Mouse (Mus musculus) urinary bladder, postnatal 4 days (tissue): ENCODE results near the gene Smpd1.

Experiments
- DNase-seq, 2 experiments: peaks; one replicate each; pipeline ENCODE4 v3.0.0; 2021 to 2022; ENCODE audit warnings: low spot score in 2 of 2

The Smpd1 gene

DNA sequence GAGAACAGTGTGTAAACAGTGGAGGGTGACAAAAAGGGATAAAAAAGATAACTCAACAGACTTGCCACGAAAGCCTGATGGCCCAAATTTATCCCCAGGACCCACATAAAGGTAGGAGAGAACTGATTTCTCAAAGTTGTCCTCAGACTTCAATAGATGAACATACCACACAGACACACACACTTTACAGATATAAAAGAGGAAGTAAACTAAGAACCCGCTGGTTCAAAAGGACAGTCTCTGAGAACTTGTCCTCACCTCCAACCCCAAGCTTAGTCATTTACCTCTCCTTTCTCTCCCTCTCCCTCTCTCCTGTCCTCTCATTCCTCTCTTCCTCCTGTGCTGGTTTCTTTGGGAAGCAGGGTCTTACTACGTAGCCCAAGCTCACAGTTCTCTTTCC, 8.2 kb downstream of the Smpd1 start:
- DNase-seq = no peak

- no peak for DNase-seq
Observed at GRCm38 (mm10) chr7:105563367-105563766, 9.2 kb downstream of the Smpd1 start.

DNA sequence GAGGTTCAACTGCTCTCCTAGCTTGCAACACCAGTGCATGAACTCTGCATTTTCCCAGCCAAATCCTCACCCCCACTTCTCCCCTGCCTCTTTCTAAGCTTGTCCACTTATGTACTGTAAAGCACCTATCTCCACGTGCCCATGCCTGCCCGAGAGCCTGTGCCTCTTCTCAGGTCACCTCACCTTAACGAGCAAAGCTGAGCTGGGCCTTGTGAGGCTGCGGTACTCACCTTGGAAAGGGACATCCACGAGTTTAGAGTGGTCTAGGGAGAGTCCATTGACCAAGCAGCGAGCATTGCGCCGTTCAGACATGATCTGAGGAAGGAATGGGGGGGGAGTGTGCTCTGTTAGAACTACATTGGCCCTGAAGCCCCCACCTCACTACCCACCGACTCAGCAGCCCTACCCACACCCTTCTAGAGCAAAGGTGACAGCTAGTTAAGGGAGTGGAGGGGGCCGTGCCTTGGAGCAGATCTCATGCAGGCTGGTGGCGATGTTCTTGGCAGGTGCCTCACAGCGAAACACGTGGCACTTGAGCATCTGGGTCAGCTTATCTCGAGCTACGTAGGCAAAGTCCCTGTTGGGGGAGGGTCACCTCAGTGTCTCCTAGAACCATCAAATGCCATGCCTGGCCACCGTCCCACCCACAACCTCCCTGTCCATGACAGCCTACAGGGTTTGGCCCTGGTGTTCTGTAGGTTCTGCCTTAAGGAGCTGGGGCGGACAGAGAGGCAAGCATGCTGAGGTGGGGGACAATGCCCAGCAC, 11.1 kb downstream of the Smpd1 start:
- DNase-seq = no peak

- DNase-seq = no peak
Observed at GRCm38 (mm10) chr7:105568583-105568982, 14.4 kb downstream of the Smpd1 start.

- no peak for DNase-seq
Observed at GRCm38 (mm10) chr7:105568988-105569471, 14.9 kb downstream of the Smpd1 start.

- DNase-seq = no peak
Observed at GRCm38 (mm10) chr7:105569512-105570496, 15.6 kb downstream of the Smpd1 start.

GRCm38 (mm10) chr7:105570756-105571155, 16.6 kb downstream of the Smpd1 start:
- DNase-seq = no peak

DNA sequence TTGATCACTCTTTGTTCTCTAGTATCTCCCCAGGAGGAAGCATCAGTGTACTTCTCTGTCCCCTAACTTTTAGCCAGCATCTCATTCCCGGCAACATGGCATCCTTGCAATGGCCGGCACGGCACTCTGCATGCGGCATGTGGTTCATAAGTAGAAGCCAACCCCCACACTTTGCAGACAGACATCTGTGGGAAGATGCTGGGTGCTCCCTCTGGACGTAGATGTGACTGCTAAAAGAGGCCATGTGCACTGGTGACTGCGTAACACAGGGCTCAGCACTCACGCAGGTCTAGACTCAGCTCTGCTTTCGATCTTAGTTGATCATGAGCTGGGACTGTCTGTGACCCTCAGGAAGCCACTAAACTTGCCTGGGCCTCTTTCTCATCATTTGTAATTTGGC, 18.8 kb downstream of the Smpd1 start:
- no peak for DNase-seq

GRCm38 (mm10) chr7:105574537-105574936, 20.4 kb downstream of the Smpd1 start:
- DNase-seq = no peak

- DNase-seq = no peak
Observed at GRCm38 (mm10) chr7:105576166-105576748, 22.1 kb downstream of the Smpd1 start.

- no peak for DNase-seq
Observed at GRCm38 (mm10) chr7:105577377-105577871, 23.3 kb downstream of the Smpd1 start.

GRCm38 (mm10) chr7:105578481-105578880, 24.3 kb downstream of the Smpd1 start:
- DNase-seq = no peak

- DNase-seq = no peak
Observed at GRCm38 (mm10) chr7:105580627-105581089, 26.5 kb downstream of the Smpd1 start.

- DNase-seq = peak; percentile 69 to 72
Observed at GRCm38 (mm10) chr7:105581094-105581703, 27.0 kb downstream of the Smpd1 start, which contains the start of gene Apbb1. TSS of gene Apbb1 (minus strand) at chr7:105581653.

- DNase-seq = no peak
Observed at GRCm38 (mm10) chr7:105581959-105582358, 27.8 kb downstream of the Smpd1 start.

- no peak for DNase-seq
Observed at GRCm38 (mm10) chr7:105588325-105588912, 34.3 kb downstream of the Smpd1 start.

DNA sequence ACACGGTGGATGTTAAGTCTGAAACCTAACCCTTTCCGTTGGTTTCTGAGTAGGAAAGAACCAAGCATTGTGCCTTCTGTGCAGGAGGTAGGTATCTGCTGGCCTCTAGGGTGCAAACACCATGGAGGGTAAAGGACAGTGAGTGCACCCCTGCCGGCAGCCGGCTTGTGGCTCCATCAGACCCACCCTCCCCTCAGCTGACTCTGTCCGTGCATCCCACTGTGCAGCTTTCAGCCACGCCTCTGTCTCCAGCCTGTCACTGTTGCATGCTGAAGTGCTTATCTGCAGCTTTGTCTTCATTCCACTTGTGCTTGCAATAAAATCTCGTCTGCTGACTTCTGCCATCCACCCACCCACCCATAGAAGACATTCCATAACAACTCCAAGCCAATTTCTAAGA, 35.9 kb downstream of the Smpd1 start:
- DNase-seq = no peak

DNA sequence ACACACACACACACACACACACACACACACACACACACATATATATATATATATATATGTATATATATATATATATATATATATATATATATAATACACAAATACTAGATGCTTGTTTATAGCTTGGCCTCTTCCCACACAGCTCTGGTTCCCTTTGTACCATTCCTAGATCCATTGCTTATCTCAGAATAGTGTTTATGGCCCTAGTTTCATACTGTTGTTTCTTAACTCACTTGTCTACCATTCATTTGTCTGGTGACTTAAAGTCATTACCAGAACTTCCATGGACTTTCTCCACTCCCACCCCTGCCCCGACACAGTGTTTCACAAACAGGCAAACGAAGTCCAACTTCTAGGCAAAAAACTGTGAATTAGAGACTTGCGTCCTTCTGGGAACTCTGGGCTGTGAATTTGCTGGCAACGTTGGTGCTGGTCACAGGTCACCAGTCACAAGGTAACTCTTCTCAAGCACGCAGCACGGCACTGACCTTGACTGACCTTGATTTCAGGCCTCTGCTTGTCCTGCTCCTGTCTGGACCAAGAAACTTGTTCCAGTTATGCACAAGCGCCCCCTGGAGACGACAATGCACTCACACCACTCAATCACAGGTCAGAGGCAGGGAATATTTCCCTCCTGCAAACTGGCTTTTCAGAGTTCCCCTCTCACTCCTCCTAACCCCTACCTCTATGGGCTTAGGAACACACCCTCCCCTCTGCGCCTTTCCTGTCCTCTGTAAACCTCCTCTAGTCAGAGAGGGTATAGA, 48.9 kb downstream of the Smpd1 start:
- peak in 1 of 2 experiments; percentile 75 for DNase-seq
